Mouse (Mus musculus) right cerebral cortex, postnatal 10 days (tissue): ENCODE results near the gene Npas2.

ENCODE experiments used
- DNase-seq, 2 experiments: peaks; one replicate each; pipeline ENCODE4 v3.0.0; 2021; ENCODE audit warnings: low spot score in 2 of 2

Npas2 gene

DNA sequence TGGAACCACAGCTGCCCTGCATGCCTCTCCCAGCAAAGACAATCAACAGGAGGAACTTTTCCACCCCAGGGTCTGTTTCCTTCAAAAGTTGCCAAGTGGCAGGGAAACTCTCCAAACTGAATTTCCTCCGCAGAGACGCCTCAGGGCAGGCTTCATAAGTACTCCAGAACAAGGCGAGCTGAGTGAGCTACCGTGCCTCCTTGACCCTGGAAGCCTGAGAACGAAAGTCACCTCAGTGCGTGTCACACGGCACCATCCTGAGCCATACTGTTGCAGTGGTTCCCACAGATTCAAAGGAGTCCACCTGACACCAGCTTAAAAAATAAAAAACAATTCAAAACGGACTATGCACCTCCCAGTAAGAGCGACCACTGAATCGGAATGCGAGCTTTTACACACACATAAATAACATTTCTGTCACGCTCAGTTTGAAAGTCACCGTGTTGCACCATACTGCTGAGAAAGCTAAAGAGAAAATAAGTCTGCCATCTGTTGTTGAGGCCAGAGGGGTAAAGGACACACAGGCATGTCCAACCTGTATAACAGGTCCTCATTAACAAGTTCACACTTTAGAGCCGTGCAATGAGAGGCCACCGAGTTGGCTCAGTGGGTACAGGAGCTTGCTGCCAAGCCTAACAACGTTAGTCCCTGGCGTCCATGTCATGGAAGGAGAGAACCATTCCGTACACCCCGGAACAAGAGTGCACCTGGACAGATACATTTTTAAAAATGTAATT lies 216.7 kb downstream of the Npas2 start:
- DNase-seq, result no peak
